Mouse (Mus musculus): Measurements from ENCODE around the gene Notum. TPM values are rescaled to one million over a fixed set of nuclear protein-coding genes. Genes with fewer than 3 reads are reported as not detected.

The Notum gene
- polyA plus RNA-seq, 1 experiment from 2014 or later = 1.4 TPM

- Histone ChIP-seq H3K4me2 (peak within 1 kb of the TSS; percentile 50), H3K36me3 (replicated peaks) (no peaks in the 10 kb centered on the region), H3K27ac (no peak within 1 kb of the TSS), H3K9ac (peak within 1 kb of the TSS; percentile 29; the same call in 1 of the 2 replicates), H3K9me3 (no peaks in the 10 kb centered on the region), H3K27me3 (replicated peaks) (peaks cover 10% of the 10 kb centered on the region; the same call in 1 of the 2 replicates), H3K4me1 (peaks cover 14% of the 10 kb centered on the region), H3K4me3 (peak within 1 kb of the TSS; percentile 20)
- ATAC-seq (replicated peaks) = no peak
- whole genome bisulfite sequencing = 8% methylated on average over 13 of the region's 13 CpGs
Measured at GRCm38 (mm10) chr11:120648001-120648476, 12.9 kb downstream of the Notum start, which contains the start of gene Myadml2. Gene Myadml2, minus strand, starts transcription at chr11:120648158.

- no peak overlapping the region for H3K9ac ChIP-seq
Measured at GRCm38 (mm10) chr11:120647047-120647830, 13.7 kb downstream of the Notum start.

GRCm38 (mm10) chr11:120643601-120643987, 17.4 kb downstream of the Notum start, which contains the start of gene Pycr1:
Gene Pycr1, minus strand, starts transcription at chr11:120643769.
- Histone ChIP-seq H3K4me1 (peaks cover 21% of the 10 kb centered on the region), H3K27ac (peak within 1 kb of the TSS; percentile 51; the same call in 1 of the 2 replicates), H3K9ac (peak within 1 kb of the TSS; percentile 54), H3K9me3 (no peaks in the 10 kb centered on the region), H3K36me3 (replicated peaks) (no peaks in the 10 kb centered on the region), H3K4me3 (peak within 1 kb of the TSS; percentile 46), H3K27me3 (replicated peaks) (peaks cover 10% of the 10 kb centered on the region; the same call in 1 of the 2 replicates), H3K4me2 (peak within 1 kb of the TSS; percentile 84)
- peak; percentile 99 for ATAC-seq (replicated peaks)
- WGBS = 0% methylated on average over 15 of the region's 15 CpGs

More at GRCm38 (mm10) chr11:120647047-120647830, 13.7 kb downstream of the Notum start:
- Histone ChIP-seq H3K4me3 (no peak overlapping the region), H3K27me3 (replicated peaks) (peaks cover 10% of the 10 kb centered on the region; the same call in 1 of the 2 replicates), H3K27ac (no peak overlapping the region), H3K9me3 (no peaks in the 10 kb centered on the region), H3K36me3 (replicated peaks) (no peaks in the 10 kb centered on the region), H3K4me1 (peaks cover 21% of the 10 kb centered on the region), H3K4me2 (0 out of 2 replicates have a peak overlapping the region, but pooled peaks have one; percentile 50)
- no peak for ATAC-seq (replicated peaks)
- 82% methylated on average over 35 of the region's 35 CpGs for WGBS

GRCm38 (mm10) chr11:120642939-120643600, 17.9 kb downstream of the Notum start:
- H3K27ac ChIP-seq = peak overlapping the region; percentile 51; the same call in 1 of the 2 replicates
- peak overlapping the region; percentile 54 for H3K9ac ChIP-seq

GRCm38 (mm10) chr11:120641869-120642268, 19.1 kb downstream of the Notum start:
- no peaks in the 10 kb centered on the region for H3K9me3 ChIP-seq
- no peak overlapping the region for H3K9ac ChIP-seq
- no peak overlapping the region for H3K4me2 ChIP-seq
- 91% methylated on average over 8 of the region's 8 CpGs for WGBS
- H3K27ac ChIP-seq = no peak overlapping the region
- no peaks in the 10 kb centered on the region for H3K36me3 ChIP-seq (replicated peaks)
- peaks cover 3% of the 10 kb centered on the region; the same call in 1 of the 2 replicates for H3K27me3 ChIP-seq (replicated peaks)
- peaks cover 14% of the 10 kb centered on the region for H3K4me1 ChIP-seq
- H3K4me3 ChIP-seq = no peak overlapping the region
- ATAC-seq (replicated peaks) = no peak

More at GRCm38 (mm10) chr11:120642939-120643600, 17.9 kb downstream of the Notum start:
- H3K9me3 ChIP-seq = no peaks in the 10 kb centered on the region
- H3K4me1 ChIP-seq = peaks cover 18% of the 10 kb centered on the region
- 2% methylated on average over 18 of the region's 18 CpGs for WGBS
- H3K36me3 ChIP-seq (replicated peaks) = no peaks in the 10 kb centered on the region
- H3K4me3 ChIP-seq = peak overlapping the region; percentile 46
- ATAC-seq (replicated peaks) = peak; percentile 72
- peak overlapping the region; percentile 84 for H3K4me2 ChIP-seq
- peaks cover 10% of the 10 kb centered on the region; the same call in 1 of the 2 replicates for H3K27me3 ChIP-seq (replicated peaks)

GRCm38 (mm10) chr11:120641255-120641654, 19.7 kb downstream of the Notum start:
- ATAC-seq (replicated peaks) = no peak
- H3K27me3 ChIP-seq (replicated peaks) = no peaks in the 10 kb centered on the region
- H3K36me3 ChIP-seq (replicated peaks) = no peaks in the 10 kb centered on the region
- H3K4me1 ChIP-seq = peaks cover 14% of the 10 kb centered on the region
- H3K9ac ChIP-seq = no peak overlapping the region
- H3K27ac ChIP-seq = no peak overlapping the region
- no peak overlapping the region for H3K4me2 ChIP-seq
- no peak overlapping the region for H3K4me3 ChIP-seq
- WGBS = 66% methylated on average over 9 of the region's 9 CpGs
- H3K9me3 ChIP-seq = no peaks in the 10 kb centered on the region

- Histone ChIP-seq H3K9ac (no peak overlapping the region), H3K36me3 (replicated peaks) (no peaks in the 10 kb centered on the region), H3K4me3 (no peak overlapping the region), H3K4me1 (peaks cover 31% of the 10 kb centered on the region), H3K27ac (no peak overlapping the region), H3K27me3 (replicated peaks) (no peaks in the 10 kb centered on the region), H3K9me3 (no peaks in the 10 kb centered on the region), H3K4me2 (no peak overlapping the region)
- 67% methylated on average over 5 of the region's 5 CpGs for WGBS
- no peak for ATAC-seq (replicated peaks)
Measured at GRCm38 (mm10) chr11:120634810-120635209, 26.2 kb downstream of the Notum start.

- H3K4me3 ChIP-seq = peak within 1 kb of the TSS; percentile 65
- WGBS = 9% methylated on average over 58 of the region's 58 CpGs
- peaks cover 37% of the 10 kb centered on the region for H3K4me1 ChIP-seq
- H3K9ac ChIP-seq = peak within 1 kb of the TSS; percentile 62
- peaks cover 6% of the 10 kb centered on the region; the same call in 1 of the 2 replicates for H3K36me3 ChIP-seq (replicated peaks)
- ATAC-seq (replicated peaks) = peak; percentile 89
- H3K4me2 ChIP-seq = peak within 1 kb of the TSS; percentile 97
- no peaks in the 10 kb centered on the region for H3K9me3 ChIP-seq
- H3K27me3 ChIP-seq (replicated peaks) = no peaks in the 10 kb centered on the region
- H3K27ac ChIP-seq = peak within 1 kb of the TSS; percentile 84
Measured at GRCm38 (mm10) chr11:120633520-120634343, 27.2 kb downstream of the Notum start, which contains the start of gene Mafg. Gene Mafg, minus strand, starts transcription at chr11:120633600.

GRCm38 (mm10) chr11:120632559-120633519, 28.1 kb downstream of the Notum start:
- under 1% methylated on average over 111 of the region's 116 CpGs for WGBS
- H3K36me3 ChIP-seq (replicated peaks) = peaks cover 6% of the 10 kb centered on the region; the same call in 1 of the 2 replicates
- H3K4me3 ChIP-seq = peak overlapping the region; percentile 65
- peak overlapping the region; percentile 97 for H3K4me2 ChIP-seq
- no peaks in the 10 kb centered on the region for H3K9me3 ChIP-seq
- no peaks in the 10 kb centered on the region for H3K27me3 ChIP-seq (replicated peaks)
- peaks cover 37% of the 10 kb centered on the region for H3K4me1 ChIP-seq
- peak; percentile 81 for ATAC-seq (replicated peaks)
- peak overlapping the region; percentile 84 for H3K27ac ChIP-seq
- peak overlapping the region; percentile 62 for H3K9ac ChIP-seq

GRCm38 (mm10) chr11:120631726-120632448, 29.1 kb downstream of the Notum start:
- no peaks in the 10 kb centered on the region for H3K9me3 ChIP-seq
- 70% methylated on average over 4 of the region's 4 CpGs for WGBS
- peak overlapping the region; percentile 97 for H3K4me2 ChIP-seq
- peak overlapping the region; percentile 65 for H3K4me3 ChIP-seq
- no peak for ATAC-seq (replicated peaks)
- H3K27ac ChIP-seq = peak overlapping the region; percentile 84; the same call in 1 of the 2 replicates
- peaks cover 10% of the 10 kb centered on the region; the same call in 1 of the 2 replicates for H3K36me3 ChIP-seq (replicated peaks)
- no peaks in the 10 kb centered on the region for H3K27me3 ChIP-seq (replicated peaks)
- H3K9ac ChIP-seq = peak overlapping the region; percentile 62
- peaks cover 37% of the 10 kb centered on the region for H3K4me1 ChIP-seq
